Mouse (Mus musculus) G1E (cell line): ENCODE measurements at regions not wholly inside any gene's neighbourhood (a gene's known extent, or its start where the extent isn't known, plus 50 kb on each side); places are given as distances from the start of the nearest gene placed in this dataset.
"Not testable (repeated sequence)": the region's sequence is repeated elsewhere in the genome, so short reads cannot be mapped to it uniquely, and the experiment has no call there.

Source experiments
- ATAC-seq: 2 replicates; pipeline ENCODE4 v1.8.0; 2016; ENCODE audit warnings: mild to moderate bottlenecking; ENCODE audit not compliant: insufficient number of reproducible peaks, poor library complexity, low FRiP score, severe bottlenecking; ENCODE audit errors: extremely low read depth
- DNase-seq: peaks from one replicate; pipeline ENCODE4 v3.0.0; 2012; ENCODE audit warnings: low spot score
- H3K27me3 ChIP-seq: 2 replicates; pipeline ENCODE4 v1.6.1; 2012; ENCODE audit warnings: mild to moderate bottlenecking, low read length, inconsistent platforms; ENCODE audit not compliant: insufficient read depth
- H3K36me3 ChIP-seq: replicated peaks from 2 replicates; pipeline ENCODE3; 2012; ENCODE audit warnings: mild to moderate bottlenecking, inconsistent platforms
- H3K4me1 ChIP-seq: 2 replicates; pipeline ENCODE4 v1.6.1; 2012; ENCODE audit warnings: low read depth, low read length, inconsistent platforms, mixed read lengths; ENCODE audit not compliant: insufficient read depth
- H3K4me3 ChIP-seq: 2 replicates; pipeline ENCODE4 v1.5.1; 2012; ENCODE audit warnings: low read depth, mild to moderate bottlenecking, inconsistent platforms, low read length, moderate library complexity, mixed read lengths
- H3K9me3 ChIP-seq: replicated peaks from 2 replicates; pipeline ENCODE4 v1.6.1; 2012; ENCODE audit warnings: inconsistent platforms
- CTCF ChIP-seq: IDR thresholded peaks from 2 replicates; pipeline ENCODE4 v1.5.1; 2012; ENCODE audit warnings: low read depth, low read length, inconsistent platforms, mixed read lengths
- GATA1 ChIP-seq: IDR thresholded peaks from 2 replicates; pipeline ENCODE4 v1.6.1; 2012; ENCODE audit warnings: borderline replicate concordance, low read length, inconsistent platforms, mixed read lengths
- GATA2 ChIP-seq: IDR thresholded peaks from 2 replicates; pipeline ENCODE4 v1.6.1; 2012; ENCODE audit warnings: low read depth, low read length, inconsistent platforms, borderline replicate concordance
- POLR2AphosphoS5 ChIP-seq: IDR thresholded peaks from 2 replicates; pipeline ENCODE4 v1.6.1; 2012; ENCODE audit warnings: low read depth, low read length, inconsistent platforms; ENCODE audit not compliant: insufficient replicate concordance
- TAL1 ChIP-seq: conservative IDR thresholded peaks from 2 replicates; pipeline ENCODE4 v1.6.1; 2012; ENCODE audit warnings: low read depth, low read length, inconsistent platforms, mixed read lengths

GRCm38 (mm10) chr2:10658317-10658716 lies 288.0 kb downstream of the Sfmbt2 start:
- ATAC-seq (no peak), DNase-seq (no peak)
- Histone ChIP-seq H3K4me1 (no peaks in the 10 kb centered on the region), H3K27me3 (0 out of 2 replicates have a peak, but pooled peaks cover 2% of the 10 kb centered on the region), H3K9me3 (no peaks in the 10 kb centered on the region), H3K4me3 (no peak overlapping the region), H3K36me3 (no peaks in the 10 kb centered on the region)
- no peak for TF ChIP-seq GATA2
- no peak for TF ChIP-seq GATA1
- no peak for TF ChIP-seq POLR2AphosphoS5
- TF ChIP-seq CTCF = no peak
- no peak for TF ChIP-seq TAL1

GRCm38 (mm10) chr2:10667915-10668314 lies 297.6 kb downstream of the Sfmbt2 start:
- not testable (repeated sequence) for H3K4me3 ChIP-seq, H3K4me1 ChIP-seq, H3K36me3 ChIP-seq, H3K27me3 ChIP-seq, DNase-seq, ATAC-seq, H3K9me3 ChIP-seq

- ATAC-seq (no peak), DNase-seq (no peak)
These were observed 300.4 kb downstream of the Sfmbt2 start for GRCm38 (mm10) chr2:10670423-10671298.

GRCm38 (mm10) chr2:10671299-10671632 lies 301.0 kb downstream of the Sfmbt2 start:
- Histone ChIP-seq H3K27me3 (no peaks in the 10 kb centered on the region), H3K4me3 (no peak overlapping the region), H3K9me3 (no peaks in the 10 kb centered on the region), H3K36me3 (no peaks in the 10 kb centered on the region), H3K4me1 (no peaks in the 10 kb centered on the region)
- DNase-seq = no peak
- TF ChIP-seq GATA1 = no peak
- no peak for TF ChIP-seq CTCF
- no peak for TF ChIP-seq GATA2
- no peak for TF ChIP-seq POLR2AphosphoS5
- no peak for TF ChIP-seq TAL1
- ATAC-seq = no peak

More at GRCm38 (mm10) chr2:10670423-10671298, 300.4 kb downstream of the Sfmbt2 start:
- no peaks in the 10 kb centered on the region for H3K36me3 ChIP-seq
- TF ChIP-seq POLR2AphosphoS5 (no peak), CTCF (no peak), TAL1 (no peak), GATA1 (no peak), GATA2 (no peak)
- H3K4me1 ChIP-seq = no peaks in the 10 kb centered on the region
- no peaks in the 10 kb centered on the region for H3K27me3 ChIP-seq
- no peak overlapping the region for H3K4me3 ChIP-seq
- H3K9me3 ChIP-seq = no peaks in the 10 kb centered on the region

- Histone ChIP-seq H3K4me1 (no peaks in the 10 kb centered on the region), H3K36me3 (no peaks in the 10 kb centered on the region), H3K27me3 (no peaks in the 10 kb centered on the region), H3K4me3 (no peak overlapping the region), H3K9me3 (no peaks in the 10 kb centered on the region)
- no peak for DNase-seq
- ATAC-seq = no peak
- TF ChIP-seq CTCF = no peak
- no peak for TF ChIP-seq POLR2AphosphoS5
- TF ChIP-seq TAL1 = no peak
- no peak for TF ChIP-seq GATA1
- TF ChIP-seq GATA2 = no peak
These were observed 301.9 kb downstream of the Sfmbt2 start for GRCm38 (mm10) chr2:10672196-10672595.

GRCm38 (mm10) chr2:10674738-10675349 lies 304.5 kb downstream of the Sfmbt2 start:
- DNase-seq (no peak), ATAC-seq (no peak)
- Histone ChIP-seq H3K36me3 (no peaks in the 10 kb centered on the region), H3K4me3 (no peak overlapping the region), H3K27me3 (no peaks in the 10 kb centered on the region), H3K4me1 (no peaks in the 10 kb centered on the region), H3K9me3 (no peaks in the 10 kb centered on the region)
- no peak for TF ChIP-seq GATA1
- TF ChIP-seq GATA2 = no peak
- TF ChIP-seq POLR2AphosphoS5 = no peak
- TF ChIP-seq CTCF = no peak
- TF ChIP-seq TAL1 = no peak

- no peak overlapping the region for H3K4me3 ChIP-seq
- H3K9me3 ChIP-seq = no peaks in the 10 kb centered on the region
- no peaks in the 10 kb centered on the region for H3K4me1 ChIP-seq
- ATAC-seq (no peak), DNase-seq (no peak)
- H3K36me3 ChIP-seq = no peaks in the 10 kb centered on the region
- TF ChIP-seq GATA1 = no peak
- no peak for TF ChIP-seq CTCF
- no peak for TF ChIP-seq GATA2
- TF ChIP-seq POLR2AphosphoS5 = no peak
- TF ChIP-seq TAL1 = no peak
- H3K27me3 ChIP-seq = peaks cover 8% of the 10 kb centered on the region
These were observed 331.1 kb downstream of the Sfmbt2 start for GRCm38 (mm10) chr2:10701459-10701858.
